Comparison of ENCODE assay signal across 8 mouse cellular contexts in genomic region chr3:89132285-89133062, GRCm38 (mm10). TPM values are rescaled to one million over a fixed set of nuclear protein-coding genes. Genes with fewer than 3 reads are reported as not detected.
DNase-seq lines count a peak whose midpoint lies in the region; ATAC-seq lines count a peak whose summit lies in the region.

No protein-coding gene starts in this region.

- H3K9ac ChIP-seq in heart, embryonic 14.5 days (ENCODE audit: low read length): peak overlapping the region; percentile 64
- H3K9ac ChIP-seq in embryonic facial prominence, embryonic 12.5 days: peak overlapping the region; percentile 48
- H3K9ac ChIP-seq in hindbrain, embryonic 12.5 days: peak overlapping the region; percentile 42

- 12% methylated on average over 30 of the region's 30 CpGs for WGBS in heart, embryonic 14.5 days
- 15% methylated on average over 30 of the region's 30 CpGs for WGBS in embryonic facial prominence, embryonic 12.5 days
- WGBS in hindbrain, embryonic 12.5 days: 15% methylated on average over 30 of the region's 30 CpGs

- peak overlapping the region; percentile 25 to 36 for H3K4me3 ChIP-seq in heart, embryonic 14.5 days (ENCODE audit: control insufficient read depth in 1 of 2, insufficient read depth in 1 of 2, low read depth in 1 of 2, low read length in 2 of 2)
- H3K4me3 ChIP-seq in embryonic facial prominence, embryonic 12.5 days: peak overlapping the region; percentile 33
- H3K4me3 ChIP-seq in hindbrain, embryonic 12.5 days: peak overlapping the region; percentile 30

- H3K27ac ChIP-seq in heart, embryonic 14.5 days (replicated peaks in 1 of 2; ENCODE audit: control insufficient read depth in 1 of 2, insufficient read depth in 1 of 2, low read depth in 2 of 2, low read length in 2 of 2): no peak overlapping the region
- H3K27ac ChIP-seq in embryonic facial prominence, embryonic 12.5 days: no peak overlapping the region
- H3K27ac ChIP-seq in hindbrain, embryonic 12.5 days: no peak overlapping the region

- peak overlapping the region; percentile 80 for H3K4me2 ChIP-seq in heart, embryonic 14.5 days (ENCODE audit: low read length)
- peak overlapping the region; percentile 63 for H3K4me2 ChIP-seq in embryonic facial prominence, embryonic 12.5 days (replicated peaks)
- H3K4me2 ChIP-seq in hindbrain, embryonic 12.5 days (replicated peaks): peak overlapping the region; percentile 61

- intact Hi-C loops in left cerebral cortex, postnatal 14 days (cut with DNase I): no loop called here

- no peaks in the 10 kb centered on the region for H3K9me3 ChIP-seq in heart, embryonic 14.5 days (ENCODE audit: control insufficient read depth, low read length)
- H3K9me3 ChIP-seq in embryonic facial prominence, embryonic 12.5 days: no peaks in the 10 kb centered on the region
- no peaks in the 10 kb centered on the region for H3K9me3 ChIP-seq in hindbrain, embryonic 12.5 days (replicated peaks)

- H3K36me3 ChIP-seq in heart, embryonic 14.5 days (ENCODE audit: control insufficient read depth, insufficient read depth, low read length): no peaks in the 10 kb centered on the region
- H3K36me3 ChIP-seq in embryonic facial prominence, embryonic 12.5 days: no peaks in the 10 kb centered on the region
- no peaks in the 10 kb centered on the region for H3K36me3 ChIP-seq in hindbrain, embryonic 12.5 days

- DNase-seq in heart, adult 8-10 months (ENCODE audit: low spot score): no peak
- DNase-seq in adrenal gland, postnatal 36 days: peak; percentile 70 to 75
- DNase-seq in left cerebral cortex, postnatal 14 days (ENCODE audit: low spot score in 2 of 2): peak; percentile 38 to 53
- DNase-seq in spleen, postnatal 14 days (ENCODE audit: low spot score in 2 of 2): peak; percentile 35 to 43

- no peaks in the 10 kb centered on the region for H3K27me3 ChIP-seq in heart, embryonic 14.5 days (ENCODE audit: control insufficient read depth, insufficient read depth, low read length)
- peaks cover 9% of the 10 kb centered on the region; the same call in 1 of the 2 replicates for H3K27me3 ChIP-seq in embryonic facial prominence, embryonic 12.5 days
- no peaks in the 10 kb centered on the region for H3K27me3 ChIP-seq in hindbrain, embryonic 12.5 days

- H3K4me1 ChIP-seq in heart, embryonic 14.5 days (ENCODE audit: control insufficient read depth in 2 of 2, insufficient read depth in 2 of 2, low read length in 2 of 2): peaks cover 3 to 5% of the 10 kb centered on the region in 2 experiments; a peak in 1 of 4 replicates
- peaks cover 6% of the 10 kb centered on the region; the same call in 1 of the 2 replicates for H3K4me1 ChIP-seq in embryonic facial prominence, embryonic 12.5 days
- peaks cover 7% of the 10 kb centered on the region for H3K4me1 ChIP-seq in hindbrain, embryonic 12.5 days

- peak; percentile 50; the same call in 1 of the 2 replicates for ATAC-seq in heart, embryonic 14.5 days (ENCODE audit: insufficient number of reproducible peaks, insufficient read depth, low FRiP score, low read depth)
- no peak for ATAC-seq in embryonic facial prominence, embryonic 12.5 days (ENCODE audit: insufficient number of reproducible peaks, insufficient read depth, low FRiP score, low TSS enrichment)
- ATAC-seq in hindbrain, embryonic 12.5 days (ENCODE audit: low FRiP score): no peak
- ATAC-seq in megakaryocyte progenitor cell, adult 5-6 weeks (replicated peaks; ENCODE audit: poor library complexity): peak; percentile 93

RNA-seq across cellular contexts. Expression of gene Pklr, which starts 3.5 kb away (rescaled TPM):
- 0.11 TPM in 1 of 2 replicates, not detected in the other for polyA plus RNA-seq in heart, embryonic 14.5 days (2014; fragmentation: Nextera tagmentation; extraction: Ambion mirVana)
- not detected for total RNA-seq in heart, adult 8-10 months (2022)
- not detected for total RNA-seq in adrenal gland, postnatal 36 days (2021)
- polyA plus RNA-seq in embryonic facial prominence, embryonic 12.5 days (2016; fragmentation: Nextera tagmentation; extraction: Ambion mirVana): 0.27 and 1.0 TPM in 2 replicates
- polyA plus RNA-seq in hindbrain, embryonic 12.5 days (2016; fragmentation: Nextera tagmentation; extraction: Ambion mirVana): 0.25 and 0.96 TPM in 2 replicates
- not detected for total RNA-seq in left cerebral cortex, postnatal 14 days (2021)
- total RNA-seq in megakaryocyte progenitor cell, adult 5-6 weeks (2015): 8.0 and 12.1 TPM in 2 replicates
- 9.6 and 16.7 TPM in 2 replicates for total RNA-seq in megakaryocyte progenitor cell, adult 5-6 weeks (2017)

RNA-seq across cellular contexts. Expression of gene Hcn3, which starts 27.5 kb away (rescaled TPM):
- 0.27 and 0.51 TPM in 2 replicates for polyA plus RNA-seq in heart, embryonic 14.5 days (2014; fragmentation: Nextera tagmentation; extraction: Ambion mirVana)
- under 1 TPM in 3 of 4 experiments, not detected in 1; 0.12 to 0.75 (median 0.72) TPM for total RNA-seq in heart, adult 8-10 months (2022)
- total RNA-seq in adrenal gland, postnatal 36 days (2021): 1 to 10 TPM; 1.9 to 9.7 TPM
- 3.9 and 4.4 TPM in 2 replicates for polyA plus RNA-seq in embryonic facial prominence, embryonic 12.5 days (2016; fragmentation: Nextera tagmentation; extraction: Ambion mirVana)
- polyA plus RNA-seq in hindbrain, embryonic 12.5 days (2016; fragmentation: Nextera tagmentation; extraction: Ambion mirVana): 20.7 and 22.3 TPM in 2 replicates
- total RNA-seq in left cerebral cortex, postnatal 14 days (2021): 10 to 100 TPM; 20.4 to 25.1 TPM
- total RNA-seq in megakaryocyte progenitor cell, adult 5-6 weeks (2015): 0.24 and 0.42 TPM in 2 replicates
- total RNA-seq in megakaryocyte progenitor cell, adult 5-6 weeks (2017): 0.27 and 0.67 TPM in 2 replicates

RNA-seq across cellular contexts. Expression of gene Fdps, which starts 30.7 kb away (rescaled TPM):
- polyA plus RNA-seq in heart, embryonic 14.5 days (2014; fragmentation: Nextera tagmentation; extraction: Ambion mirVana): 92.6 and 96.9 TPM in 2 replicates
- total RNA-seq in heart, adult 8-10 months (2022): 10 to 100 TPM; 20.8 to 23.2 (median 22.3) TPM
- total RNA-seq in adrenal gland, postnatal 36 days (2021): 100 to 1,000 TPM; 353 to 497 TPM
- 258 and 265 TPM in 2 replicates for polyA plus RNA-seq in embryonic facial prominence, embryonic 12.5 days (2016; fragmentation: Nextera tagmentation; extraction: Ambion mirVana)
- 284 TPM in 2 replicates for polyA plus RNA-seq in hindbrain, embryonic 12.5 days (2016; fragmentation: Nextera tagmentation; extraction: Ambion mirVana)
- total RNA-seq in left cerebral cortex, postnatal 14 days (2021): 100 to 1,000 TPM in 1 of 2 experiments, 10 to 100 TPM in 1; 97.9 to 102 TPM
- total RNA-seq in megakaryocyte progenitor cell, adult 5-6 weeks (2015): 99.4 and 118 TPM in 2 replicates
- 238 and 251 TPM in 2 replicates for total RNA-seq in megakaryocyte progenitor cell, adult 5-6 weeks (2017)

RNA-seq across cellular contexts. Expression of gene Gm43738, which starts 31.6 kb away (rescaled TPM):
- not detected in 2 replicates for polyA plus RNA-seq in heart, embryonic 14.5 days (2014; fragmentation: Nextera tagmentation; extraction: Ambion mirVana)
- total RNA-seq in heart, adult 8-10 months (2022): not detected
- under 1 TPM in 1 of 2 experiments, not detected in 1; 0.17 TPM for total RNA-seq in adrenal gland, postnatal 36 days (2021)
- polyA plus RNA-seq in embryonic facial prominence, embryonic 12.5 days (2016; fragmentation: Nextera tagmentation; extraction: Ambion mirVana): not detected in 2 replicates
- not detected in 2 replicates for polyA plus RNA-seq in hindbrain, embryonic 12.5 days (2016; fragmentation: Nextera tagmentation; extraction: Ambion mirVana)
- not detected for total RNA-seq in left cerebral cortex, postnatal 14 days (2021)
- not detected in 2 replicates for total RNA-seq in megakaryocyte progenitor cell, adult 5-6 weeks (2015)
- not detected in 2 replicates for total RNA-seq in megakaryocyte progenitor cell, adult 5-6 weeks (2017)

RNA-seq across cellular contexts. Expression of gene Clk2, which starts 32.1 kb away (rescaled TPM):
- 12.4 and 13.4 TPM in 2 replicates for polyA plus RNA-seq in heart, embryonic 14.5 days (2014; fragmentation: Nextera tagmentation; extraction: Ambion mirVana)
- total RNA-seq in heart, adult 8-10 months (2022): 10 to 100 TPM; 14.6 to 19.3 (median 17.2) TPM
- total RNA-seq in adrenal gland, postnatal 36 days (2021): 10 to 100 TPM; 55.2 to 55.7 TPM
- polyA plus RNA-seq in embryonic facial prominence, embryonic 12.5 days (2016; fragmentation: Nextera tagmentation; extraction: Ambion mirVana): 51.3 and 52.6 TPM in 2 replicates
- polyA plus RNA-seq in hindbrain, embryonic 12.5 days (2016; fragmentation: Nextera tagmentation; extraction: Ambion mirVana): 38.8 and 44.4 TPM in 2 replicates
- 10 to 100 TPM; 46.7 TPM for total RNA-seq in left cerebral cortex, postnatal 14 days (2021)
- 51.1 and 53.8 TPM in 2 replicates for total RNA-seq in megakaryocyte progenitor cell, adult 5-6 weeks (2015)
- total RNA-seq in megakaryocyte progenitor cell, adult 5-6 weeks (2017): 69.3 and 75.9 TPM in 2 replicates

Comparison
In these comparisons a context has a peak if more than half of its experiments do, and no peak if none do; other contexts are left out.
1. ATAC-seq: peak in heart, embryonic 14.5 days (single experiment) and megakaryocyte progenitor cell, adult 5-6 weeks (single experiment); none in embryonic facial prominence, embryonic 12.5 days (single experiment) and hindbrain, embryonic 12.5 days (single experiment).
2. RNA of gene Pklr, which starts 3.5 kb away (total RNA-seq): 8.0 to 16.7 TPM in megakaryocyte progenitor cell, adult 5-6 weeks; not detected in adrenal gland, postnatal 36 days, not detected in left cerebral cortex, postnatal 14 days and not detected in heart, adult 8-10 months; every median in the first group is over 4 times any median in the second.
3. RNA of gene Fdps, which starts 30.7 kb away (total RNA-seq): 353 to 497 TPM in adrenal gland, postnatal 36 days, 99.4 to 251 TPM in megakaryocyte progenitor cell, adult 5-6 weeks and 97.9 to 102 TPM in left cerebral cortex, postnatal 14 days; 20.8 to 23.2 TPM in heart, adult 8-10 months; every median in the first group is over 4 times any median in the second.
4. Peak in every context shown above with its lines, with median percentiles within 50 percentile points of each other: H3K4me2 ChIP-seq, H3K4me3 ChIP-seq and H3K9ac ChIP-seq.